Mouse (Mus musculus) CH12.LX (cell line): ENCODE data around the gene Tnfsf12. TPM values are rescaled to one million over a fixed set of nuclear protein-coding genes. Genes with fewer than 3 reads are reported as not detected.

Experiments
- DNase-seq: peaks from one replicate; pipeline ENCODE4 v3.0.0-alpha.2; 2013; ENCODE audit errors: extremely low read depth
- H3K27ac ChIP-seq: 2 replicates; pipeline ENCODE4 v1.5.1; 2012; ENCODE audit warnings: low read depth, mild to moderate bottlenecking, control low read depth, moderate library complexity; ENCODE audit not compliant: insufficient read depth
- H3K27me3 ChIP-seq: replicated peaks from 2 replicates; pipeline ENCODE3; 2012; ENCODE audit warnings: inconsistent platforms
- H3K36me3 ChIP-seq, 2 experiments: replicated peaks in 1 of 2; 2 replicates each; pipeline versions ENCODE3 to v1.6.1; 2012; ENCODE audit warnings: inconsistent platforms in 1 of 2, low read length in 1 of 2, mild to moderate bottlenecking in 1 of 2, mixed read lengths in 1 of 2, moderate library complexity in 1 of 2; ENCODE audit not compliant: control insufficient read depth in 1 of 2, insufficient read depth in 1 of 2
- H3K4me1 ChIP-seq, 2 experiments: 2 replicates each; pipeline ENCODE4 v1.6.1; 2012; ENCODE audit warnings: inconsistent platforms in 1 of 2, moderate library complexity in 1 of 2; ENCODE audit not compliant: insufficient read depth in 2 of 2, control insufficient read depth in 1 of 2
- H3K4me2 ChIP-seq: 2 replicates; pipeline ENCODE4 v1.6.1; 2012; ENCODE audit warnings: low read depth, mild to moderate bottlenecking, control low read depth; ENCODE audit not compliant: poor library complexity, insufficient read depth, severe bottlenecking
- H3K4me3 ChIP-seq, 3 experiments: fragments of 150-350 bp in 1 of 3; sonication (generic) in 1 of 3; replicated peaks in 1 of 3; 2 replicates each; pipeline versions ENCODE3 to v1.5.1; 2011 to 2012; ENCODE audit warnings: low read depth in 2 of 3, low read length in 2 of 3, mild to moderate bottlenecking in 2 of 3, moderate library complexity in 2 of 3, control low read depth in 1 of 3, improper control_type of control experiment in 1 of 3, inconsistent platforms in 1 of 3, mixed read lengths in 1 of 3; ENCODE audit not compliant: poor library complexity in 1 of 3
- H3K79me2 ChIP-seq: replicated peaks from 2 replicates; pipeline ENCODE4 v1.6.1; 2012; ENCODE audit warnings: mild to moderate bottlenecking, moderate library complexity; ENCODE audit not compliant: control insufficient read depth, poor library complexity, insufficient read depth, severe bottlenecking; ENCODE audit errors: extremely low read depth
- H3K9ac ChIP-seq: 2 replicates; pipeline ENCODE4 v1.6.1; 2012; ENCODE audit warnings: low read depth, mild to moderate bottlenecking, control low read depth, moderate library complexity; ENCODE audit not compliant: insufficient read depth
- H3K9me3 ChIP-seq: replicated peaks from 2 replicates; pipeline ENCODE3; 2012; ENCODE audit warnings: low read length, inconsistent platforms, mixed read lengths
- BHLHE40 ChIP-seq: IDR thresholded peaks from 2 replicates; pipeline ENCODE4 v1.6.1; 2011; ENCODE audit warnings: mild to moderate bottlenecking, low read depth, low read length, improper control_type of control experiment
- CHD1 ChIP-seq: IDR thresholded peaks from 2 replicates; pipeline ENCODE4 v1.6.1; 2012; ENCODE audit warnings: low read depth, low read length, improper control_type of control experiment, inconsistent platforms
- CHD2 ChIP-seq: IDR thresholded peaks from 2 replicates; pipeline ENCODE4 v1.6.1; 2011; ENCODE audit warnings: low read length, improper control_type of control experiment
- ELF1 ChIP-seq: IDR thresholded peaks from 2 replicates; pipeline ENCODE4 v1.6.1; 2014; ENCODE audit warnings: low read depth, mild to moderate bottlenecking, inconsistent platforms, low read length, improper control_type of control experiment
- EP300 ChIP-seq: IDR thresholded peaks from 2 replicates; pipeline ENCODE4 v1.6.1; 2011; ENCODE audit warnings: low read length, improper control_type of control experiment
- ETS1 ChIP-seq: conservative IDR thresholded peaks from 2 replicates; pipeline ENCODE4 v1.6.1; 2012; ENCODE audit warnings: low read depth, mild to moderate bottlenecking, inconsistent platforms, low read length, improper control_type of control experiment, moderate library complexity
- GABPA ChIP-seq: IDR thresholded peaks from 2 replicates; pipeline ENCODE4 v1.6.1; 2012; ENCODE audit warnings: low read depth, low read length, improper control_type of control experiment, inconsistent platforms; ENCODE audit not compliant: insufficient replicate concordance
- HCFC1 ChIP-seq: IDR thresholded peaks from 2 replicates; pipeline ENCODE4 v1.6.1; 2012; ENCODE audit warnings: low read depth, mild to moderate bottlenecking, inconsistent platforms, low read length, improper control_type of control experiment
- IRF4 ChIP-seq: IDR thresholded peaks from 2 replicates; pipeline ENCODE4 v1.6.1; 2014; ENCODE audit warnings: low read depth, mild to moderate bottlenecking, inconsistent platforms, low read length, improper control_type of control experiment
- JUN ChIP-seq: IDR thresholded peaks from 2 replicates; pipeline ENCODE4 v1.6.1; 2011; ENCODE audit warnings: low read depth, mild to moderate bottlenecking, low read length, improper control_type of control experiment, moderate library complexity; ENCODE audit not compliant: insufficient read depth
- JUND ChIP-seq: conservative IDR thresholded peaks from 2 replicates; pipeline ENCODE4 v1.6.1; 2011; ENCODE audit warnings: low read depth, low read length, improper control_type of control experiment
- KAT2A ChIP-seq: IDR thresholded peaks from 2 replicates; pipeline ENCODE4 v1.6.1; 2012; ENCODE audit warnings: low read length, improper control_type of control experiment, inconsistent platforms; ENCODE audit not compliant: insufficient replicate concordance
- MXI1 ChIP-seq: IDR thresholded peaks from 2 replicates; pipeline ENCODE4 v1.6.1; 2011; ENCODE audit warnings: mild to moderate bottlenecking, low read depth, low read length, improper control_type of control experiment
- MYC ChIP-seq: IDR thresholded peaks from 2 replicates; pipeline ENCODE4 v1.6.1; 2011; ENCODE audit warnings: low read depth, mild to moderate bottlenecking, improper control_type of control experiment, low read length
- PAX5 ChIP-seq: IDR thresholded peaks from 2 replicates; pipeline ENCODE4 v1.6.1; 2012; ENCODE audit warnings: low read length, inconsistent platforms, mixed read lengths
- POLR2AphosphoS2 ChIP-seq: IDR thresholded peaks from 2 replicates; pipeline ENCODE4 v1.6.1; 2011; ENCODE audit warnings: low read depth, low read length, improper control_type of control experiment
- RAD21 ChIP-seq: IDR thresholded peaks from 2 replicates; pipeline ENCODE4 v1.6.1; 2011; ENCODE audit warnings: low read depth, mild to moderate bottlenecking, low read length, improper control_type of control experiment, moderate library complexity
- SIN3A ChIP-seq: IDR thresholded peaks from 2 replicates; pipeline ENCODE4 v1.6.1; 2012; ENCODE audit warnings: low read length, improper control_type of control experiment, inconsistent platforms
- SMC3 ChIP-seq: IDR thresholded peaks from 2 replicates; pipeline ENCODE4 v1.6.1; 2011; ENCODE audit warnings: low read depth, low read length, improper control_type of control experiment
- TBP ChIP-seq: conservative IDR thresholded peaks from 2 replicates; pipeline ENCODE4 v1.6.1; 2011; ENCODE audit warnings: low read depth, low read length, improper control_type of control experiment
- UBTF ChIP-seq: IDR thresholded peaks from 2 replicates; pipeline ENCODE4 v1.6.1; 2012; ENCODE audit warnings: low read depth, mild to moderate bottlenecking, inconsistent platforms, low read length, improper control_type of control experiment, moderate library complexity
- USF1 ChIP-seq: IDR thresholded peaks from 2 replicates; pipeline ENCODE4 v1.6.1; 2014; ENCODE audit warnings: low read depth, mild to moderate bottlenecking, inconsistent platforms, low read length, improper control_type of control experiment
- ZC3H11A ChIP-seq: IDR thresholded peaks from 2 replicates; pipeline ENCODE4 v1.6.1; 2012; ENCODE audit warnings: low read depth, mild to moderate bottlenecking, inconsistent platforms, low read length, improper control_type of control experiment
- ZKSCAN1 ChIP-seq: IDR thresholded peaks from 2 replicates; pipeline ENCODE4 v1.6.1; 2012; ENCODE audit warnings: low read depth, inconsistent platforms, low read length, improper control_type of control experiment, borderline replicate concordance
- dilution Hi-C: fragments of 300-500 bp; cut with MboI; formaldehyde crosslinking; loops from 2 replicates; pipeline ENCODE4 v1.14.3; 2020; ENCODE audit warnings: low sequenced_read_pairs; ENCODE audit not compliant: extremely low pct_unique_long_range_greater_than_20kb, extremely low pct_ligation_motif_present
- in situ Hi-C: fragments of 300-500 bp; cut with MboI; formaldehyde crosslinking; loops from 3 replicates; pipeline ENCODE4 v1.14.3; 2019; ENCODE audit warnings: low sequenced_read_pairs, low pct_ligation_motif_present, low pct_unique_long_range_greater_than_20kb, mixed read lengths
- polyA plus RNA-seq: library from polyadenylated mRNA; unstranded; fragments of >175 nt; gene quantifications from 2 replicates; pipeline ENCODE4 v1.2.1, GENCODE M21; 2012; ENCODE audit warnings: low read depth; ENCODE audit not compliant: insufficient read length
- total RNA-seq, 2 experiments: library from RNA; depleted of rRNA; stranded (reverse); fragments of 300-350 nt in 1 of 2; fragments of >200 nt in 1 of 2; gene quantifications; 2 replicates each; pipeline ENCODE4 v1.2.3; 2012 to 2014

Gene Tnfsf12
- total and polyA plus RNA-seq, 3 experiments, result not detected

- Histone ChIP-seq H3K79me2 (no peaks in the 10 kb centered on the region), H3K4me3 (no peak overlapping the region), H3K27me3 (peaks cover 1% of the 10 kb centered on the region), H3K9ac (no peak overlapping the region), H3K4me2 (no peak overlapping the region), H3K9me3 (no peaks in the 10 kb centered on the region), H3K4me1 (peaks cover 0 to 12% of the 10 kb centered on the region in 2 experiments; a peak in 1 of 4 replicates), H3K36me3 (no peaks in the 10 kb centered on the region), H3K27ac (no peak overlapping the region)
- DNase-seq, result no peak
- TF ChIP-seq ETS1 (no peak), SIN3A (no peak)
- in situ Hi-C loops, result no loop called here
- dilution Hi-C loops, result no loop called here
These were observed 12.3 kb upstream of the Tnfsf12 start for GRCm38 (mm10) chr11:69707873-69708381.

- no peak for DNase-seq
- Histone ChIP-seq H3K9ac (no peak overlapping the region), H3K27ac (no peak overlapping the region), H3K4me2 (no peak overlapping the region), H3K4me1 (peaks cover 0 to 12% of the 10 kb centered on the region in 2 experiments; a peak in 1 of 4 replicates), H3K4me3 (no peak overlapping the region), H3K36me3 (no peaks in the 10 kb centered on the region), H3K79me2 (no peaks in the 10 kb centered on the region), H3K27me3 (peaks cover 1% of the 10 kb centered on the region), H3K9me3 (no peaks in the 10 kb centered on the region)
- in situ Hi-C loops (no loop called here), dilution Hi-C loops (no loop called here)
- TF ChIP-seq ELF1, result no peak
- no peak for TF ChIP-seq ZC3H11A
- TF ChIP-seq UBTF, result no peak
- no peak for TF ChIP-seq POLR2AphosphoS2
- no peak for TF ChIP-seq BHLHE40
- TF ChIP-seq CHD1, result no peak
These were observed 11.8 kb upstream of the Tnfsf12 start for GRCm38 (mm10) chr11:69707480-69707847.

- peaks cover 0 to 12% of the 10 kb centered on the region in 2 experiments; a peak in 1 of 4 replicates for H3K4me1 ChIP-seq
- no peak for DNase-seq
- H3K4me3 ChIP-seq, result no peak overlapping the region
- no peak overlapping the region for H3K4me2 ChIP-seq
- H3K27ac ChIP-seq, result no peak overlapping the region
- H3K27me3 ChIP-seq, result peaks cover 3% of the 10 kb centered on the region
- H3K9ac ChIP-seq, result no peak overlapping the region
- dilution Hi-C loops, result no loop called here
- no peaks in the 10 kb centered on the region for H3K36me3 ChIP-seq
- H3K9me3 ChIP-seq, result no peaks in the 10 kb centered on the region
- in situ Hi-C loops, result no loop called here
- no peaks in the 10 kb centered on the region for H3K79me2 ChIP-seq
- TF ChIP-seq CHD2 (no peak), ZKSCAN1 (no peak), SMC3 (no peak), GABPA (no peak), ELF1 (no peak), IRF4 (no peak), UBTF (no peak), CHD1 (no peak), PAX5 (no peak), MXI1 (no peak), RAD21 (no peak), EP300 (no peak), MYC (no peak), TBP (no peak), USF1 (no peak), ZC3H11A (no peak), HCFC1 (no peak), KAT2A (no peak), JUN (no peak), JUND (no peak)
These were observed 11.3 kb upstream of the Tnfsf12 start for GRCm38 (mm10) chr11:69706775-69707479.
